Mouse (Mus musculus): ENCODE measurements around the gene Mef2c.

GRCm38 (mm10) chr13:83596989-83597738, 93.3 kb downstream of the Mef2c start:
- TF ChIP-seq POLR2A (IDR thresholded peaks at IDR 0.05; ENCODE audit: low read depth, low read length) (no peak), CTCF (conservative IDR thresholded peaks at IDR 0.05 in 1 of 2, IDR thresholded peaks at IDR 0.05 in 1 of 2; ENCODE audit: low read depth in 2 of 2, low read length in 2 of 2) (no peak), ZKSCAN1 (IDR thresholded peaks at IDR 0.05; ENCODE audit: borderline replicate concordance, low read depth, low read length) (no peak), ZC3H11A (IDR thresholded peaks at IDR 0.05; ENCODE audit: low read depth, low read length) (no peak), EP300 (IDR thresholded peaks at IDR 0.05; ENCODE audit: low read length) (no peak), TCF12 (IDR thresholded peaks at IDR 0.05; ENCODE audit: low read depth, low read length) (peak; percentile 15; the same call in 1 of the 2 replicates), ETS1 (conservative IDR thresholded peaks at IDR 0.05; ENCODE audit: low read depth, low read length) (no peak; the same call in 1 of the 2 replicates)

Data from CH12.LX (cell line).